Mouse (Mus musculus) midbrain, postnatal 0 days (tissue): Measurements from ENCODE around the gene Mgarp. TPM values are rescaled to one million over a fixed set of nuclear protein-coding genes. Genes with fewer than 3 reads are reported as not detected.
"Not testable (repeated sequence)": the region's sequence is repeated elsewhere in the genome, so short reads cannot be mapped to it uniquely, and the experiment has no call there.

Experiments
- ATAC-seq: fragments of 200-750 bp; cut with Nextera tagmentation; 2 replicates; pipeline ENCODE4 v1.8.0; 2017; ENCODE audit warnings: moderate number of reproducible peaks, mild to moderate bottlenecking, moderate TSS enrichment, moderate library complexity; ENCODE audit not compliant: low FRiP score
- DNase-seq: peaks from one replicate; pipeline ENCODE4 v3.0.0-alpha.2; 2015; ENCODE audit warnings: low spot score
- H3K27ac ChIP-seq: fragments of 300-500 bp; sonication (generic); 2 replicates; pipeline ENCODE4 v1.5.1; 2014; ENCODE audit warnings: low read depth, mild to moderate bottlenecking, low read length, mixed read lengths
- H3K27me3 ChIP-seq: fragments of 300-500 bp; sonication (generic); 2 replicates; pipeline ENCODE4 v1.6.1; 2014; ENCODE audit warnings: low read length, control low read depth, mixed read lengths; ENCODE audit not compliant: insufficient read depth
- H3K36me3 ChIP-seq: fragments of 300-500 bp; sonication (generic); 2 replicates; pipeline ENCODE4 v1.6.1; 2014; ENCODE audit warnings: low read length, control low read depth, mixed read lengths; ENCODE audit not compliant: insufficient read depth
- H3K4me1 ChIP-seq: fragments of 300-500 bp; sonication (generic); 2 replicates; pipeline ENCODE4 v1.6.1; 2014; ENCODE audit warnings: mild to moderate bottlenecking, control low read depth, antibody characterized with exemption, low read length, mixed read lengths; ENCODE audit not compliant: insufficient read depth
- H3K4me2 ChIP-seq: fragments of 300-500 bp; sonication (generic); 2 replicates; pipeline ENCODE4 v1.6.1; 2014; ENCODE audit warnings: low read depth, mild to moderate bottlenecking, low read length, mixed read lengths; ENCODE audit not compliant: poor library complexity, severe bottlenecking
- H3K4me3 ChIP-seq: fragments of 300-500 bp; sonication (generic); 2 replicates; pipeline ENCODE4 v1.5.1; 2014; ENCODE audit warnings: low read depth, mild to moderate bottlenecking, low read length, moderate library complexity
- H3K9ac ChIP-seq: fragments of 300-500 bp; sonication (generic); replicated peaks from 2 replicates; pipeline ENCODE4 v1.6.1; 2014; ENCODE audit warnings: mild to moderate bottlenecking, low read length, moderate library complexity, mixed read lengths; ENCODE audit not compliant: poor library complexity, severe bottlenecking
- H3K9me3 ChIP-seq: fragments of 300-500 bp; sonication (generic); 2 replicates; pipeline ENCODE4 v1.6.1; 2016; ENCODE audit warnings: low read length, control low read depth
- CTCF ChIP-seq: IDR thresholded peaks from 2 replicates; pipeline ENCODE4 v1.5.1; 2016; ENCODE audit warnings: antibody characterized with exemption, mild to moderate bottlenecking
- WGBS: fragments of 180-500 bp; shearing (Covaris S2); extraction: QIAGEN DNeasy Blood & Tissue Kit; methylation state at CpG from one replicate; pipeline ENCODE4 v1.1.7; 2014; 5-methylcytosine and 5-hydroxymethylcytosine counted together
- polyA plus RNA-seq: library from polyadenylated mRNA; unstranded; fragments of >200 nt; fragmentation: Nextera tagmentation; extraction: Ambion mirVana; gene quantifications from 2 replicates; pipeline ENCODE4 v1.2.1, GENCODE M21; 2015
- total RNA-seq: library from RNA; depleted of rRNA; stranded (reverse); fragments of >200 nt; gene quantifications from 2 replicates; pipeline ENCODE4 v1.2.3, GENCODE M21; 2014

The Mgarp gene
- total and polyA plus RNA-seq, 2 experiments from 2014 or later = 0.49 TPM

- Histone ChIP-seq H3K27me3 (no peaks in the 10 kb centered on the region), H3K4me1 (peaks cover 8% of the 10 kb centered on the region; the same call in 1 of the 2 replicates), H3K36me3 (no peaks in the 10 kb centered on the region), H3K4me3 (no peak overlapping the region), H3K4me2 (no peak overlapping the region), H3K9me3 (no peaks in the 10 kb centered on the region), H3K27ac (no peak overlapping the region), H3K9ac (no peak overlapping the region)
- WGBS = 90% methylated on average over 1 of the region's 1 CpGs
- DNase-seq (no peak), ATAC-seq (no peak)
- TF ChIP-seq CTCF = no peak
Observed at GRCm38 (mm10) chr3:51413276-51413675, 16.7 kb upstream of the Mgarp start.

- DNase-seq = no peak
- WGBS = 94% methylated on average over 7 of the region's 7 CpGs
- no peaks in the 10 kb centered on the region for H3K36me3 ChIP-seq
Observed at GRCm38 (mm10) chr3:51412457-51412856, 15.9 kb upstream of the Mgarp start.

GRCm38 (mm10) chr3:51408561-51409183 is 12.1 kb upstream of the Mgarp start, which contains the start of gene Ndufc1:
Gene Ndufc1, minus strand, starts transcription at chr3:51408988.
- Histone ChIP-seq H3K27me3 (no peaks in the 10 kb centered on the region), H3K9me3 (no peaks in the 10 kb centered on the region), H3K4me1 (peaks cover 4% of the 10 kb centered on the region; the same call in 1 of the 2 replicates), H3K36me3 (peaks cover 10% of the 10 kb centered on the region; the same call in 1 of the 2 replicates), H3K27ac (peak within 1 kb of the TSS; percentile 97), H3K9ac (peak within 1 kb of the TSS; percentile 87), H3K4me3 (peak within 1 kb of the TSS; percentile 89), H3K4me2 (peak within 1 kb of the TSS; percentile 54)
- ATAC-seq = peak; percentile 92
- WGBS = under 1% methylated on average over 40 of the region's 40 CpGs
- peak; percentile 95 for DNase-seq
- peak; percentile 98 for TF ChIP-seq CTCF

More at GRCm38 (mm10) chr3:51412457-51412856, 15.9 kb upstream of the Mgarp start:
- H3K27ac ChIP-seq = no peak overlapping the region
- no peak for TF ChIP-seq CTCF
- H3K4me3 ChIP-seq = no peak overlapping the region
- H3K9ac ChIP-seq = no peak overlapping the region
- no peak overlapping the region for H3K4me2 ChIP-seq
- no peaks in the 10 kb centered on the region for H3K27me3 ChIP-seq
- ATAC-seq = no peak
- no peaks in the 10 kb centered on the region for H3K9me3 ChIP-seq
- peaks cover 8% of the 10 kb centered on the region; the same call in 1 of the 2 replicates for H3K4me1 ChIP-seq

- Histone ChIP-seq H3K36me3 (peaks cover 10% of the 10 kb centered on the region; the same call in 1 of the 2 replicates), H3K4me1 (peaks cover 4% of the 10 kb centered on the region; the same call in 1 of the 2 replicates), H3K27me3 (no peaks in the 10 kb centered on the region), H3K9ac (peak overlapping the region; percentile 87), H3K4me3 (peak overlapping the region; percentile 89), H3K27ac (peak overlapping the region; percentile 97), H3K4me2 (peak overlapping the region; percentile 54), H3K9me3 (no peaks in the 10 kb centered on the region)
- peak; percentile 18 for ATAC-seq
- TF ChIP-seq CTCF = no peak
- WGBS = 22% methylated on average over 20 of the region's 20 CpGs
- no peak for DNase-seq
Observed at GRCm38 (mm10) chr3:51407870-51408560, 11.5 kb upstream of the Mgarp start.

- no peak overlapping the region for H3K9ac ChIP-seq
- ATAC-seq (no peak), DNase-seq (no peak)
- 91% methylated on average over 12 of the region's 12 CpGs for WGBS
- H3K27me3 ChIP-seq = peaks cover 3% of the 10 kb centered on the region; the same call in 1 of the 2 replicates
- H3K4me1 ChIP-seq = no peaks in the 10 kb centered on the region
- H3K4me2 ChIP-seq = no peak overlapping the region
- H3K4me3 ChIP-seq = no peak overlapping the region
- no peak overlapping the region for H3K27ac ChIP-seq
- no peaks in the 10 kb centered on the region for H3K9me3 ChIP-seq
- H3K36me3 ChIP-seq = peaks cover 10% of the 10 kb centered on the region; the same call in 1 of the 2 replicates
- TF ChIP-seq CTCF = no peak
Observed at GRCm38 (mm10) chr3:51402628-51403027, 6.1 kb upstream of the Mgarp start.

- not testable (repeated sequence) for H3K27ac ChIP-seq, DNase-seq, H3K4me2 ChIP-seq, H3K9me3 ChIP-seq, ATAC-seq, H3K4me1 ChIP-seq, H3K9ac ChIP-seq, H3K27me3 ChIP-seq, H3K4me3 ChIP-seq
- peaks cover 10% of the 10 kb centered on the region; the same call in 1 of the 2 replicates for H3K36me3 ChIP-seq
- WGBS = 65% methylated on average over 4 of the region's 4 CpGs
Observed at GRCm38 (mm10) chr3:51402054-51402453, 5.5 kb upstream of the Mgarp start.
